Comparison of ENCODE assay signal across 15 mouse cellular contexts in genomic region chr13:44281796-44282195, GRCm38 (mm10).
"Had no signal": no experiment of that assay in that cellular context is flagged by ENCODE, and none has a peak within 500 bp of the region (broad histone marks: within the 10 kb centered on the region; RNA-seq: fewer than 3 reads in every experiment).

No protein-coding gene starts in this region.

- H3K27ac ChIP-seq: limb, embryonic 10.5 days; liver, embryonic 14.5 days; lung, embryonic 15.5 days had no signal

- H3K9me3 ChIP-seq: limb, embryonic 10.5 days; limb, embryonic 13.5 days; lung, embryonic 15.5 days had no signal

- H3K9ac ChIP-seq: limb, embryonic 13.5 days; liver, embryonic 14.5 days; liver, postnatal 0 days; lung, embryonic 15.5 days had no signal

- H3K27me3 ChIP-seq: limb, embryonic 13.5 days; lung, embryonic 15.5 days had no signal

- H3K36me3 ChIP-seq: limb, embryonic 10.5 days; limb, embryonic 13.5 days; lung, embryonic 15.5 days had no signal

- DNase-seq: kidney, adult 9 months; kidney, postnatal 14 days; kidney, postnatal 4 days; layer of hippocampus, postnatal 36 days; liver, postnatal 0 days; lung, postnatal 10 days; lung, postnatal 4 days; midbrain, embryonic 14.5 days; thymus, adult 18-20 months; thymus, postnatal 36 days had no signal

- H3K4me3 ChIP-seq: limb, embryonic 10.5 days; limb, embryonic 13.5 days; lung, embryonic 15.5 days had no signal

- ATAC-seq: liver, postnatal 0 days had no signal

- H3K4me2 ChIP-seq: limb, embryonic 13.5 days; lung, embryonic 15.5 days; midbrain, embryonic 11.5 days had no signal
